Mouse (Mus musculus) forebrain, postnatal 0 days (tissue): ENCODE results near the gene Tenm4. TPM values are rescaled to one million over a fixed set of nuclear protein-coding genes. Genes with fewer than 3 reads are reported as not detected.

ENCODE experiments used
- ATAC-seq: fragments of 200-750 bp; cut with Nextera tagmentation; 2 replicates; pipeline ENCODE4 v1.8.0; 2017; ENCODE audit warnings: mild to moderate bottlenecking, moderate library complexity
- DNase-seq: peaks from one replicate; pipeline ENCODE4 v3.0.0-alpha.2; 2015
- H3K27ac ChIP-seq: fragments of 300-500 bp; sonication (generic); 2 replicates; pipeline ENCODE4 v1.5.1; 2014; ENCODE audit warnings: low read depth, mild to moderate bottlenecking, antibody characterized with exemption, low read length, moderate library complexity, mixed read lengths
- H3K27me3 ChIP-seq: fragments of 300-500 bp; sonication (generic); 2 replicates; pipeline ENCODE4 v1.6.1; 2014; ENCODE audit warnings: mild to moderate bottlenecking, low read length, mixed read lengths; ENCODE audit not compliant: insufficient read depth
- H3K36me3 ChIP-seq: fragments of 300-500 bp; sonication (generic); 2 replicates; pipeline ENCODE4 v1.6.1; 2014; ENCODE audit warnings: mild to moderate bottlenecking, moderate library complexity; ENCODE audit not compliant: insufficient read depth
- H3K4me1 ChIP-seq: fragments of 300-500 bp; sonication (generic); 2 replicates; pipeline ENCODE4 v1.6.1; 2014; ENCODE audit warnings: antibody characterized with exemption; ENCODE audit not compliant: insufficient read depth
- H3K4me2 ChIP-seq: fragments of 300-500 bp; sonication (generic); 2 replicates; pipeline ENCODE4 v1.6.1; 2014; ENCODE audit warnings: low read depth, mild to moderate bottlenecking, moderate library complexity
- H3K4me3 ChIP-seq: fragments of 300-500 bp; sonication (generic); 2 replicates; pipeline ENCODE4 v1.5.1; 2014; ENCODE audit warnings: low read depth, low read length, mixed read lengths
- H3K9ac ChIP-seq: fragments of 300-500 bp; sonication (generic); 2 replicates; pipeline ENCODE4 v1.6.1; 2014; ENCODE audit warnings: mild to moderate bottlenecking
- H3K9me3 ChIP-seq: fragments of 300-500 bp; sonication (generic); 2 replicates; pipeline ENCODE4 v1.6.1; 2016; ENCODE audit warnings: low read length
- CTCF ChIP-seq: sonication (generic); IDR thresholded peaks from 2 replicates; pipeline ENCODE4 v1.5.1; 2016; ENCODE audit warnings: antibody characterized with exemption, control low read depth, low read depth
- WGBS: fragments of 180-500 bp; shearing (Covaris S2); extraction: QIAGEN DNeasy Blood & Tissue Kit; methylation state at CpG from one replicate; pipeline ENCODE4 v1.1.7; 2014; 5-methylcytosine and 5-hydroxymethylcytosine counted together
- polyA plus RNA-seq: library from polyadenylated mRNA; unstranded; fragments of >200 nt; fragmentation: Nextera tagmentation; extraction: Ambion mirVana; gene quantifications from 2 replicates; pipeline ENCODE4 v1.2.1, GENCODE M21; 2015
- total RNA-seq: library from RNA; depleted of rRNA; stranded (reverse); fragments of >200 nt; gene quantifications from 2 replicates; pipeline ENCODE4 v1.2.3, GENCODE M21; 2014

Tenm4 gene
- total and polyA plus RNA-seq, 2 experiments from 2014 or later, result 50.6 to 69.5 TPM

- peak; percentile 47 for ATAC-seq
- H3K36me3 ChIP-seq, result no peaks in the 10 kb centered on the region
- no peak for TF ChIP-seq CTCF
- no peak overlapping the region for H3K27ac ChIP-seq
- H3K4me3 ChIP-seq, result no peak overlapping the region
- H3K4me1 ChIP-seq, result no peaks in the 10 kb centered on the region
- no peak overlapping the region for H3K4me2 ChIP-seq
- 58% methylated on average over 9 of the region's 9 CpGs for WGBS
- H3K27me3 ChIP-seq, result no peaks in the 10 kb centered on the region
- DNase-seq, result no peak
- H3K9me3 ChIP-seq, result no peaks in the 10 kb centered on the region
- no peak overlapping the region for H3K9ac ChIP-seq
Measured at GRCm38 (mm10) chr7:96480351-96480983, 309.4 kb downstream of the Tenm4 start.

GRCm38 (mm10) chr7:96482953-96483352 is 311.9 kb downstream of the Tenm4 start:
- H3K27ac ChIP-seq, result no peak overlapping the region
- WGBS, result 71% methylated on average over 8 of the region's 8 CpGs
- DNase-seq, result no peak
- H3K9ac ChIP-seq, result no peak overlapping the region
- H3K36me3 ChIP-seq, result no peaks in the 10 kb centered on the region
- H3K4me3 ChIP-seq, result no peak overlapping the region
- no peak for ATAC-seq
- TF ChIP-seq CTCF, result no peak
- H3K4me1 ChIP-seq, result no peaks in the 10 kb centered on the region
- H3K9me3 ChIP-seq, result no peaks in the 10 kb centered on the region
- no peaks in the 10 kb centered on the region for H3K27me3 ChIP-seq
- no peak overlapping the region for H3K4me2 ChIP-seq

GRCm38 (mm10) chr7:96484006-96484581 is 313.0 kb downstream of the Tenm4 start:
- DNase-seq (no peak), ATAC-seq (no peak)
- H3K4me3 ChIP-seq, result no peak overlapping the region
- WGBS, result 83% methylated on average over 1 of the region's 1 CpGs
- no peak overlapping the region for H3K4me2 ChIP-seq
- no peak overlapping the region for H3K27ac ChIP-seq
- H3K9me3 ChIP-seq, result no peaks in the 10 kb centered on the region
- H3K27me3 ChIP-seq, result no peaks in the 10 kb centered on the region
- no peak overlapping the region for H3K9ac ChIP-seq
- TF ChIP-seq CTCF, result no peak
- no peaks in the 10 kb centered on the region for H3K4me1 ChIP-seq
- no peaks in the 10 kb centered on the region for H3K36me3 ChIP-seq

- no peak overlapping the region for H3K9ac ChIP-seq
- no peak for TF ChIP-seq CTCF
- H3K27me3 ChIP-seq, result no peaks in the 10 kb centered on the region
- no peak for ATAC-seq
- no peak overlapping the region for H3K4me3 ChIP-seq
- DNase-seq, result no peak
- H3K4me2 ChIP-seq, result no peak overlapping the region
- H3K4me1 ChIP-seq, result no peaks in the 10 kb centered on the region
- WGBS, result 86% methylated on average over 6 of the region's 6 CpGs
- no peaks in the 10 kb centered on the region for H3K36me3 ChIP-seq
- H3K9me3 ChIP-seq, result no peaks in the 10 kb centered on the region
- H3K27ac ChIP-seq, result no peak overlapping the region
Measured at GRCm38 (mm10) chr7:96489348-96490076, 318.5 kb downstream of the Tenm4 start.

- no peaks in the 10 kb centered on the region for H3K4me1 ChIP-seq
- H3K27me3 ChIP-seq, result no peaks in the 10 kb centered on the region
- no peak overlapping the region for H3K4me3 ChIP-seq
- no peak overlapping the region for H3K9ac ChIP-seq
- no peak for TF ChIP-seq CTCF
- H3K4me2 ChIP-seq, result no peak overlapping the region
- no peak overlapping the region for H3K27ac ChIP-seq
- DNase-seq (no peak), ATAC-seq (no peak)
- H3K9me3 ChIP-seq, result no peaks in the 10 kb centered on the region
- WGBS, result 53% methylated on average over 2 of the region's 2 CpGs
- H3K36me3 ChIP-seq, result no peaks in the 10 kb centered on the region
Measured at GRCm38 (mm10) chr7:96491896-96492295, 320.9 kb downstream of the Tenm4 start.

GRCm38 (mm10) chr7:96492696-96493095 is 321.6 kb downstream of the Tenm4 start:
- no peaks in the 10 kb centered on the region for H3K36me3 ChIP-seq
- WGBS, result 84% methylated on average over 7 of the region's 7 CpGs
- no peak overlapping the region for H3K4me3 ChIP-seq
- H3K9ac ChIP-seq, result no peak overlapping the region
- no peak overlapping the region for H3K4me2 ChIP-seq
- no peaks in the 10 kb centered on the region for H3K9me3 ChIP-seq
- no peak for DNase-seq
- TF ChIP-seq CTCF, result no peak
- H3K4me1 ChIP-seq, result no peaks in the 10 kb centered on the region
- ATAC-seq, result no peak
- no peaks in the 10 kb centered on the region for H3K27me3 ChIP-seq
- H3K27ac ChIP-seq, result no peak overlapping the region

- 86% methylated on average over 16 of the region's 16 CpGs for WGBS
- H3K4me1 ChIP-seq, result no peaks in the 10 kb centered on the region
- no peak overlapping the region for H3K9ac ChIP-seq
Measured at GRCm38 (mm10) chr7:96494057-96494456, 323.0 kb downstream of the Tenm4 start.

More at GRCm38 (mm10) chr7:96494057-96494456, 323.0 kb downstream of the Tenm4 start:
- Histone ChIP-seq H3K9me3 (no peaks in the 10 kb centered on the region), H3K27me3 (no peaks in the 10 kb centered on the region), H3K4me2 (no peak overlapping the region), H3K4me3 (no peak overlapping the region), H3K27ac (no peak overlapping the region), H3K36me3 (no peaks in the 10 kb centered on the region)
- DNase-seq (no peak), ATAC-seq (no peak; the same call in 1 of the 2 replicates)
- no peak for TF ChIP-seq CTCF
